ENCODE assay signal across 8 mouse cellular contexts in the genomic region with DNA sequence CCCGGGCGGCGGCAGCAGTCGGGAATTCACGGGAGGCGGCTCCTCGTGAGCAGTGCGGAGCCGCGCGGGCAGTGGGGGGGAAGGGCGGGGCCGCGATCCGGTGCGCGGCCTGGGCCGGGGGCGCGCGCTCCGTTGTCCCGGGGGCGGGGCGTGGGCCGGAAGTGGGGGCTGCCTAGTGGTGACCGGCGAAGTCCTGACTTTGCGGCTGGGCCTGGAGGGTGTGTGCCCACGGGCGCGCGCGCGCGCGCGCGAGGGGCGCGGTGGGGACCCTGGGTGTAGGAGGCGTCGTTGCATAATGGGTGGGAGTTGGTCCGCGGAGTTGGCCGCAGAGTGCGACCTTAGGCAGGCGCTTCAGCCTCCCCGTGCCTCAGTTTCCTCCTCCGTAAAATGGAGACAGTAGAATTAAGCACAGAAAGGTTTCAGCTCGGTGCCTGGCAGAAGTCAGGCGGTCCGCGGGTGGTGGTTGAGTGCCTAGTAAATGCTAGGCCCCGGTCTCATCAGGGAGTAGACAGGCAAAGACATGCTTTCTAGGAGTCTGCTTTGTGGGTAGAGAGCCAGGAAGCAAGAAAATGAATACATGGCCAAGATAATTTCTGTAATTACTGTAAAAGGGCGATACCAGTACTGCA. TPM values are rescaled to one million over a fixed set of nuclear protein-coding genes. Genes with fewer than 3 reads are reported as not detected.
A peak's percentile ranks its signal among the peaks of the same experiment; 100 is the strongest.
DNase-seq lines count a peak whose midpoint lies in the region; ATAC-seq and TF ChIP-seq lines count a peak whose summit lies in the region.

No protein-coding gene starts in this region.

- WGBS in cerebellum, adult 2 months, result 2% methylated on average over 53 of the region's 56 CpGs
- WGBS in forebrain, embryonic 12.5 days, result 2% methylated on average over 52 of the region's 56 CpGs
- 2% methylated on average over 30 of the region's 56 CpGs for WGBS in macrophage (ENCODE audit: missing documents)
- WGBS in thymus, adult 2 months, result under 1% methylated on average over 56 of the region's 56 CpGs

- no peak for TF ChIP-seq CTCF in cerebellum, adult 2 months (IDR thresholded peaks at IDR 0.05; ENCODE audit: borderline replicate concordance, insufficient read depth, low read depth, low read length)
- 0 out of 2 replicates have a peak, but pooled peaks have one; percentile 12 for TF ChIP-seq CTCF in thymus, adult 2 months (IDR thresholded peaks at IDR 0.05; ENCODE audit: borderline replicate concordance, control insufficient read depth, extremely low read depth, insufficient read depth, low read length, poor library complexity)

- no peaks in the 10 kb centered on the region for H3K9me3 ChIP-seq in forebrain, embryonic 12.5 days

- peak; percentile 79 for ATAC-seq in forebrain, embryonic 12.5 days (ENCODE audit: low FRiP score)

- H3K4me1 ChIP-seq in cerebellum, adult 2 months (ENCODE audit: control insufficient read depth, insufficient read depth, low read length), result peaks cover 4% of the 10 kb centered on the region
- peaks cover 34% of the 10 kb centered on the region for H3K4me1 ChIP-seq in forebrain, embryonic 12.5 days
- H3K4me1 ChIP-seq in thymus, adult 2 months (replicated peaks; ENCODE audit: control insufficient read depth, insufficient read depth, low read length), result peaks cover 7% of the 10 kb centered on the region; the same call in 1 of the 2 replicates

- H3K79me2 ChIP-seq in macrophage (ENCODE audit: inconsistent target), result peaks cover 51% of the 10 kb centered on the region

- H3K36me3 ChIP-seq in forebrain, embryonic 12.5 days (replicated peaks), result peaks cover 14% of the 10 kb centered on the region; the same call in 1 of the 2 replicates
- H3K36me3 ChIP-seq in macrophage (ENCODE audit: inconsistent target), result peaks cover 9% of the 10 kb centered on the region
- peaks cover under 1% of the 10 kb centered on the region; the same call in 1 of the 2 replicates for H3K36me3 ChIP-seq in thymus, adult 2 months (ENCODE audit: control insufficient read depth, insufficient read depth, low read length)

- peak overlapping the region; percentile 46; the same call in 1 of the 2 replicates for H3K27ac ChIP-seq in cerebellum, adult 2 months (ENCODE audit: insufficient read depth, low read length)
- peak overlapping the region; percentile 90 for H3K27ac ChIP-seq in forebrain, embryonic 12.5 days
- H3K27ac ChIP-seq in macrophage, result peak overlapping the region; percentile 67
- peak overlapping the region; percentile 30; the same call in 1 of the 2 replicates for H3K27ac ChIP-seq in thymus, adult 2 months (ENCODE audit: control insufficient read depth, insufficient read depth, low read length)

- H3K4me2 ChIP-seq in forebrain, embryonic 12.5 days, result peak overlapping the region; percentile 88

- H3K27me3 ChIP-seq in cerebellum, adult 2 months (ENCODE audit: control insufficient read depth, insufficient read depth, low read length), result no peaks in the 10 kb centered on the region
- H3K27me3 ChIP-seq in forebrain, embryonic 12.5 days, result no peaks in the 10 kb centered on the region
- no peaks in the 10 kb centered on the region for H3K27me3 ChIP-seq in thymus, adult 2 months (ENCODE audit: control insufficient read depth, insufficient read depth, low read length)

- DNase-seq in cerebellum, adult 2 months, result no peak
- DNase-seq in cerebellum, adult 9-11 months, result no peak
- DNase-seq in spleen, adult 12 weeks (ENCODE audit: low spot score), result peak; percentile 35
- no peak for DNase-seq in spleen, adult 18-20 months
- peak; percentile 80 to 91 for DNase-seq in kidney, postnatal 25 days
- DNase-seq in thymus, adult 2 months, result no peak

- H3K9ac ChIP-seq in forebrain, embryonic 12.5 days, result peak overlapping the region; percentile 93

- peak overlapping the region; percentile 83 for H3K4me3 ChIP-seq in cerebellum, adult 2 months (replicated peaks; ENCODE audit: insufficient read depth, low read depth, low read length)
- peak overlapping the region; percentile 85 for H3K4me3 ChIP-seq in forebrain, embryonic 12.5 days (replicated peaks)
- H3K4me3 ChIP-seq in macrophage (ENCODE audit: inconsistent target), result peak overlapping the region; percentile 73
- H3K4me3 ChIP-seq in thymus, adult 2 months (ENCODE audit: control insufficient read depth, insufficient read depth, low read length), result peak overlapping the region; percentile 65

- TF ChIP-seq POLR2A in cerebellum, adult 2 months (IDR thresholded peaks at IDR 0.05; ENCODE audit: borderline replicate concordance, insufficient read depth, low read length), result no peak
- TF ChIP-seq POLR2A in thymus, adult 2 months (IDR thresholded peaks at IDR 0.05; ENCODE audit: control insufficient read depth, extremely low read depth, insufficient read depth, low read length, poor library complexity), result no peak

RNA-seq across cellular contexts. Expression of a gene that starts 0.5 kb away (rescaled TPM):
- polyA plus RNA-seq in cerebellum, adult 2 months (2012; rRNA removed), result 19.6 and 22.8 TPM in 2 replicates
- polyA plus RNA-seq in forebrain, embryonic 12.5 days (2016; fragmentation: Nextera tagmentation; extraction: Ambion mirVana), result 385 and 409 TPM in 2 replicates
- total RNA-seq in macrophage (2018; cell fraction: chromatin; rRNA removed), result 10 to 100 TPM; 35.1 to 97.4 (median 48.9) TPM
- total RNA-seq in macrophage (2018; cell fraction: cytosol; rRNA removed), result 100 to 1,000 TPM in 2 of 26 experiments, 10 to 100 TPM in 24; 63.4 to 132 (median 80.4) TPM
- total RNA-seq in macrophage (2018; cell fraction: nucleus; rRNA removed), result 100 to 1,000 TPM in 1 of 26 experiments, 10 to 100 TPM in 25; 33.5 to 107 (median 53.4) TPM
- 75.5 to 129 TPM (median 95.7 TPM) in 3 replicates for polyA plus RNA-seq in macrophage (2018)
- polyA plus RNA-seq in thymus, adult 2 months (2012; rRNA removed), result 14.6 and 15.5 TPM in 2 replicates

RNA-seq across cellular contexts. Expression of a gene that starts 38.2 kb away (rescaled TPM):
- 0.23 and 0.29 TPM in 2 replicates for polyA plus RNA-seq in cerebellum, adult 2 months (2012; rRNA removed)
- polyA plus RNA-seq in forebrain, embryonic 12.5 days (2016; fragmentation: Nextera tagmentation; extraction: Ambion mirVana), result not detected in 2 replicates
- total RNA-seq in macrophage (2018; cell fraction: chromatin; rRNA removed), result 10 to 100 TPM in 1 of 26 experiments, 1 to 10 TPM in 23, under 1 TPM in 2; 0.88 to 10.1 (median 1.6) TPM
- total RNA-seq in macrophage (2018; cell fraction: cytosol; rRNA removed), result under 1 TPM in 7 of 26 experiments, not detected in 19; 0.03 to 0.18 (median 0.09) TPM
- total RNA-seq in macrophage (2018; cell fraction: nucleus; rRNA removed), result 1 to 10 TPM in 6 of 26 experiments, under 1 TPM in 19, not detected in 1; 0.20 to 1.8 (median 0.61) TPM
- polyA plus RNA-seq in macrophage (2018), result 0.14 TPM in 1 of 3 replicates, not detected in the others
- polyA plus RNA-seq in thymus, adult 2 months (2012; rRNA removed), result 1.8 and 1.9 TPM in 2 replicates

RNA-seq across cellular contexts. Expression of a gene that starts 45.1 kb away (rescaled TPM):
- 0.06 and 0.10 TPM in 2 replicates for polyA plus RNA-seq in cerebellum, adult 2 months (2012; rRNA removed)
- 0.10 TPM in 1 of 2 replicates, not detected in the other for polyA plus RNA-seq in forebrain, embryonic 12.5 days (2016; fragmentation: Nextera tagmentation; extraction: Ambion mirVana)
- total RNA-seq in macrophage (2018; cell fraction: chromatin; rRNA removed), result 1 to 10 TPM in 1 of 26 experiments, under 1 TPM in 3, not detected in 22; 0.25 to 1.1 (median 0.38) TPM
- total RNA-seq in macrophage (2018; cell fraction: cytosol; rRNA removed), result under 1 TPM in 11 of 26 experiments, not detected in 15; 0.10 to 0.28 (median 0.14) TPM
- total RNA-seq in macrophage (2018; cell fraction: nucleus; rRNA removed), result under 1 TPM in 8 of 26 experiments, not detected in 18; 0.17 to 0.48 (median 0.39) TPM
- polyA plus RNA-seq in macrophage (2018), result 0.06 to 0.09 TPM in 2 of 3 replicates, not detected in the other
- polyA plus RNA-seq in thymus, adult 2 months (2012; rRNA removed), result not detected in 2 replicates

Comparison
In these comparisons a context has a peak if more than half of its experiments do, and no peak if none do; other contexts are left out.
1. DNase-seq: peak in spleen, adult 12 weeks (single experiment) and kidney, postnatal 25 days (2 of 2); none in cerebellum, adult 2 months (0 of 2), cerebellum, adult 9-11 months (single experiment), spleen, adult 18-20 months (0 of 2) and thymus, adult 2 months (single experiment).
2. H3K27ac ChIP-seq: peak in every context shown above with its lines; median percentile 90 in forebrain, embryonic 12.5 days; 67 in macrophage; 46 in cerebellum, adult 2 months; 30 in thymus, adult 2 months.
3. Peak in every context shown above with its lines, with median percentiles within 50 percentile points of each other: H3K4me3 ChIP-seq.